Mouse (Mus musculus): Measurements from ENCODE around the gene Gga2. TPM values are rescaled to one million over a fixed set of nuclear protein-coding genes. Genes with fewer than 3 reads are reported as not detected.

The Gga2 gene
- total and polyA plus RNA-seq, 2 experiments from 2014 or later, result 25.5 to 29.8 TPM

- Histone ChIP-seq H3K27me3 (ENCODE audit: insufficient read depth, low read length) (no peaks in the 10 kb centered on the region), H3K4me2 (ENCODE audit: low read depth) (no peak overlapping the region), H3K27ac (ENCODE audit: low read depth, low read length) (no peak overlapping the region), H3K9ac (no peak overlapping the region), H3K9me3 (ENCODE audit: low read length) (no peaks in the 10 kb centered on the region), H3K4me3 (ENCODE audit: low read depth, low read length) (no peak overlapping the region), H3K36me3 (ENCODE audit: insufficient read depth) (peaks cover 42% of the 10 kb centered on the region), H3K4me1 (ENCODE audit: insufficient read depth) (no peaks in the 10 kb centered on the region)
- DNase-seq (no peak), ATAC-seq (no peak)
- WGBS, result 92% methylated on average over 10 of the region's 10 CpGs
- TF ChIP-seq CTCF (IDR thresholded peaks at IDR 0.05; ENCODE audit: low read depth), result no peak
These were observed 8.1 kb downstream of the Gga2 start for GRCm38 (mm10) chr7:122012949-122013348.

DNA sequence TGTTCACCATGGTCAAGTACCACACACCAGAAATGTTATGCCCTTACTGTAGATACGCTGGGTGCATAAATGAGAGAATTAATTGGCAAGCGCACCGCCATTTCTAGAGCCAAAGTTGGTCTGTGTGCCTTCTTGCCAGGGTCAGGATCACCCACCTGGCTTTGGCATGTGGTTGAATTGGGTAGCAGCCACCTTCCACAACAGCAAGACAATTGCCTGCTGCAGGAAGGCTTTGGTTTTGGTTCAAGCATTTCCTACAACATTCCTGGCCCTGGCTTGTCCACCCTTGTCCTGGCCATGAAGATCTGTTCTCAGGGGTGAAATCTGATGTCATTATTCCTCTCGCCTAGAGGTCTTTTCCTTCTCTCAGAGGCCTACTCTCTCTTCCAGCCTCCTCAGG lies 8.7 kb downstream of the Gga2 start:
- H3K27me3 ChIP-seq (ENCODE audit: insufficient read depth, low read length), result no peaks in the 10 kb centered on the region
- no peak overlapping the region for H3K9ac ChIP-seq
- no peak for ATAC-seq
- TF ChIP-seq CTCF (IDR thresholded peaks at IDR 0.05; ENCODE audit: low read depth), result no peak
- no peak for DNase-seq
- H3K4me1 ChIP-seq (ENCODE audit: insufficient read depth), result no peaks in the 10 kb centered on the region
- no peaks in the 10 kb centered on the region for H3K9me3 ChIP-seq (ENCODE audit: low read length)
- no peak overlapping the region for H3K4me3 ChIP-seq (ENCODE audit: low read depth, low read length)
- peaks cover 45% of the 10 kb centered on the region for H3K36me3 ChIP-seq (ENCODE audit: insufficient read depth)
- 96% methylated on average over 4 of the region's 4 CpGs for WGBS
- no peak overlapping the region for H3K27ac ChIP-seq (ENCODE audit: low read depth, low read length)
- no peak overlapping the region for H3K4me2 ChIP-seq (ENCODE audit: low read depth)

GRCm38 (mm10) chr7:122000396-122000795 lies 20.6 kb downstream of the Gga2 start:
- H3K27ac ChIP-seq (ENCODE audit: low read depth, low read length), result no peak overlapping the region
- TF ChIP-seq CTCF (IDR thresholded peaks at IDR 0.05; ENCODE audit: low read depth), result no peak
- DNase-seq, result no peak

GRCm38 (mm10) chr7:121995961-121996360 lies 25.1 kb downstream of the Gga2 start:
- ATAC-seq (no peak), DNase-seq (no peak)
- Histone ChIP-seq H3K4me2 (ENCODE audit: low read depth) (no peak overlapping the region), H3K9ac (no peak overlapping the region), H3K9me3 (ENCODE audit: low read length) (no peaks in the 10 kb centered on the region), H3K4me3 (ENCODE audit: low read depth, low read length) (no peak overlapping the region), H3K27ac (ENCODE audit: low read depth, low read length) (no peak overlapping the region), H3K36me3 (ENCODE audit: insufficient read depth) (peaks cover 86% of the 10 kb centered on the region), H3K4me1 (ENCODE audit: insufficient read depth) (no peaks in the 10 kb centered on the region), H3K27me3 (ENCODE audit: insufficient read depth, low read length) (no peaks in the 10 kb centered on the region)
- WGBS, result 89% methylated on average over 5 of the region's 5 CpGs
- no peak for TF ChIP-seq CTCF (IDR thresholded peaks at IDR 0.05; ENCODE audit: low read depth)

More at GRCm38 (mm10) chr7:122000396-122000795, 20.6 kb downstream of the Gga2 start:
- H3K4me2 ChIP-seq (ENCODE audit: low read depth), result no peak overlapping the region
- H3K4me1 ChIP-seq (ENCODE audit: insufficient read depth), result no peaks in the 10 kb centered on the region
- no peak overlapping the region for H3K9ac ChIP-seq
- ATAC-seq, result no peak
- peaks cover 85% of the 10 kb centered on the region for H3K36me3 ChIP-seq (ENCODE audit: insufficient read depth)
- no peaks in the 10 kb centered on the region for H3K27me3 ChIP-seq (ENCODE audit: insufficient read depth, low read length)
- 82% methylated on average over 8 of the region's 8 CpGs for WGBS
- no peaks in the 10 kb centered on the region for H3K9me3 ChIP-seq (ENCODE audit: low read length)
- no peak overlapping the region for H3K4me3 ChIP-seq (ENCODE audit: low read depth, low read length)

GRCm38 (mm10) chr7:121981307-121981871 lies 39.6 kb downstream of the Gga2 start, which contains the start of gene Cog7:
Gene Cog7 (minus strand): TSS chr7:121981711.
- WGBS, result under 1% methylated on average over 55 of the region's 55 CpGs
- Histone ChIP-seq H3K27me3 (ENCODE audit: insufficient read depth, low read length) (no peaks in the 10 kb centered on the region), H3K9ac (peak within 1 kb of the TSS; percentile 52), H3K4me3 (ENCODE audit: low read depth, low read length) (peak within 1 kb of the TSS; percentile 79), H3K36me3 (ENCODE audit: insufficient read depth) (peaks cover 6% of the 10 kb centered on the region; the same call in 1 of the 2 replicates), H3K4me1 (ENCODE audit: insufficient read depth) (peaks cover 3% of the 10 kb centered on the region; the same call in 1 of the 2 replicates), H3K9me3 (ENCODE audit: low read length) (no peaks in the 10 kb centered on the region), H3K4me2 (ENCODE audit: low read depth) (peak within 1 kb of the TSS; percentile 57), H3K27ac (ENCODE audit: low read depth, low read length) (no peak within 1 kb of the TSS)
- ATAC-seq (peak; percentile 94), DNase-seq (peak; percentile 95)
- no peak for TF ChIP-seq CTCF (IDR thresholded peaks at IDR 0.05; ENCODE audit: low read depth)

- peak; percentile 43 for DNase-seq
- 56% methylated on average over 4 of the region's 4 CpGs for WGBS
- Histone ChIP-seq H3K27me3 (ENCODE audit: insufficient read depth, low read length) (no peaks in the 10 kb centered on the region), H3K4me1 (ENCODE audit: insufficient read depth) (no peaks in the 10 kb centered on the region), H3K9ac (no peak overlapping the region), H3K4me3 (ENCODE audit: low read depth, low read length) (no peak overlapping the region), H3K36me3 (ENCODE audit: insufficient read depth) (peaks cover 25% of the 10 kb centered on the region), H3K27ac (ENCODE audit: low read depth, low read length) (no peak overlapping the region), H3K4me2 (ENCODE audit: low read depth) (no peak overlapping the region), H3K9me3 (ENCODE audit: low read length) (no peaks in the 10 kb centered on the region)
- no peak for ATAC-seq
- TF ChIP-seq CTCF (IDR thresholded peaks at IDR 0.05; ENCODE audit: low read depth), result peak; percentile 78
These were observed 46.0 kb downstream of the Gga2 start for GRCm38 (mm10) chr7:121975031-121975430.

DNA sequence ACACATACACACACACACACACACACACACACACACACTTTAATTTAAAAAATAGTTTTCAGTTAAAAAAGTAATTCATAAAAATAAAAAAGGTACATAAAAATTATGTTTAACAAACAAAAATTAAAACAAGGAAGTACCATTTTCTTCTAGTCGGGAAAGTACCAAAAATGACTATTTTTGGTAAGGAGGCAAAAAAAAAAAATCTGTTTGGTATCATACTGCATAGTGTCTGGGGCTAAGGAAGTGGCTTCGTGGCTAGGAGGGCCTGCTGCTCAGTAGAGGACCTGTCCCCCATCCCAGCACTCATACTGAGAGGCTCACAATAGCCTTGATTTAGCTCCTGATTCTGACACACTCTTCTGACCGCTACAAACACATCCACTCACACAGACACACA lies 49.3 kb downstream of the Gga2 start:
- ATAC-seq (no peak), DNase-seq (no peak)
- no peaks in the 10 kb centered on the region for H3K4me1 ChIP-seq (ENCODE audit: insufficient read depth)
- no peaks in the 10 kb centered on the region for H3K9me3 ChIP-seq (ENCODE audit: low read length)
- H3K4me3 ChIP-seq (ENCODE audit: low read depth, low read length), result no peak overlapping the region
- no peak overlapping the region for H3K27ac ChIP-seq (ENCODE audit: low read depth, low read length)
- no peaks in the 10 kb centered on the region for H3K27me3 ChIP-seq (ENCODE audit: insufficient read depth, low read length)
- H3K9ac ChIP-seq, result no peak overlapping the region
- no peak overlapping the region for H3K4me2 ChIP-seq (ENCODE audit: low read depth)
- WGBS, result 88% methylated on average over 3 of the region's 3 CpGs
- peaks cover 27% of the 10 kb centered on the region for H3K36me3 ChIP-seq (ENCODE audit: insufficient read depth)
- no peak for TF ChIP-seq CTCF (IDR thresholded peaks at IDR 0.05; ENCODE audit: low read depth)

Measured in forebrain, postnatal 0 days (tissue).